Mouse (Mus musculus): ENCODE data around the gene B3galt6.

B3galt6 gene

DNA sequence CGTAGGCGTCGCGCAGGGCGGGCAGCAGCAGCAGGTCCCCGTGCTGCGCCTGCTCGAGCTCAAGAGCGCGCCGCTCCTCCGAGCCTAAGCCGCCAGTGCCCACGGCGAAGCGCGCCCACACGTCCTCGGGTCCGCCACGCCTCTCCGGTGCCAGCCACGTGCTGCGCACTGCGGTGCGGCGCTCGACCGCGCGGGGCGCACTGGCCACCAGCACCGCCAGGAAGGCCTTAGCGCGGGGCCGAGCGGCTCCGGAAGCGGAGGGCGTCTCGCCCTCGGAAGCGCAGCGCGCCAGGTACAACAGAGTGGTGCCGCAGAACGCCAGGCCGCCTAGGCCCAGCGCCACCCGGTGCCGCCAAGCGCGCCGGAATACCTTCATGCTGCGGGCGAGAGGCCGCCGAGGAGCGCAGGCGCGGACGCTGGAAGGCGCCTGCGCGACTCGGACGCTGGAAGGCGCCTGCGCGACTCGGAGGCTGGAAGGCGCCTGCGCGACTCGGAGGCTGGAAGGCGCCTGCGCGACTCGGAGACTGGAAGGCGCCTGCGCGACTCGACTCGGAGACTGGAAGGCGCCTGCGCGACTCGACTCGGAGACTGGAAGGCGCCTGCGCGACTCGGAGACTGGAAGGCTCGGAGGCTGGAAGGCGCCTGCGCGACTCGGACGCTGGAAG lies at the start of gene B3galt6, which contains the start of gene Sdf4:
Gene B3galt6 (minus strand): TSS at position 409 of the 665 bp plus-strand sequence.
Gene Sdf4 (plus strand): TSS at position 632 of the 665 bp plus-strand sequence.
- in situ Hi-C loops (cut with MboI; ENCODE audit: unreplicated experiment in 2 of 2) = no loop called here

DNA sequence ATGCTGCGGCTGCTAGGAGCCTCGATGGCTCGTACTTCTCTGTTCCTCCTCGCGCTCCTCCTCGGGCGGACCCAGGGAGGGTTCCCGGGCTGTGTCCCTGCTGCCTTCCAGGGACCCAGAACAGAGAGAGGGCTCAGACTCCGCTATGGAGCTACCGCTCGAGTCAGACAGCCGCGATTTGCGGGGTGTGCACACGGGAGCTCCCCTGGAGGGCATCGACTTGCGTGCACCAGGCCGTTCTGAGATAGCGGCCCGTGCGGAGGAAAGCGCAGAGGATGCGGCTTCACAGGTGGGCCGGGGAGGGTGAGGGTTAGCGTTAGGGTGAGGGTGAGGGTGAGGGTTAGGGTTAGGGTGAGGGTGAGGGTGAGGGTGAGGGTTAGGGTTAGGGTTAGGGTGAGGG lies 42.5 kb upstream of the B3galt6 start:
- in situ Hi-C loops (cut with MboI; ENCODE audit: unreplicated experiment in 2 of 2) = loop anchor here (5.0 kb wide), 2 partner anchors 37 to 67 kb away; no protein-coding TSS in a partner anchor

DNA sequence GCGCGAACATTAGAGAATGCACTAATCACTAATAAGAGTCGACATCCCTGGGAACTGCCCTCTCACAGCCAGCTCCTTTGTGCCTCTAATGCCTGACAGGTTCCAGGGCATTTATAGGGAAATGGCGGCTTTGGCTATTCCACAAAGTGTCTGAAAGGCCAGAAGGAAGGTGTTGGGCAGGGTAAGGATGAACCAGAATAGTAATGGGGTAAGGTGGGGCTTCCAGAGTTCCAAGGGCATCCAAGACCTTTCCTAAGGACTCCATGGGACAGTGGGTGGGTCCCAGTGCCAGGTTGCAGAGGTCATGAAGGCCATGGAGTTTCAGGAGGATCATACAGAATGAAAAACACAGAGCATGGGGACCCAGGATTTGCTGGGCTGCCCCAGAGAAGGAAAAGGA lies 41.9 kb upstream of the B3galt6 start:
- in situ Hi-C loops (cut with MboI; ENCODE audit: unreplicated experiment in 2 of 2) = loop anchor here (5.0 kb wide), 2 partner anchors 38 to 68 kb away; no protein-coding TSS in a partner anchor

DNA sequence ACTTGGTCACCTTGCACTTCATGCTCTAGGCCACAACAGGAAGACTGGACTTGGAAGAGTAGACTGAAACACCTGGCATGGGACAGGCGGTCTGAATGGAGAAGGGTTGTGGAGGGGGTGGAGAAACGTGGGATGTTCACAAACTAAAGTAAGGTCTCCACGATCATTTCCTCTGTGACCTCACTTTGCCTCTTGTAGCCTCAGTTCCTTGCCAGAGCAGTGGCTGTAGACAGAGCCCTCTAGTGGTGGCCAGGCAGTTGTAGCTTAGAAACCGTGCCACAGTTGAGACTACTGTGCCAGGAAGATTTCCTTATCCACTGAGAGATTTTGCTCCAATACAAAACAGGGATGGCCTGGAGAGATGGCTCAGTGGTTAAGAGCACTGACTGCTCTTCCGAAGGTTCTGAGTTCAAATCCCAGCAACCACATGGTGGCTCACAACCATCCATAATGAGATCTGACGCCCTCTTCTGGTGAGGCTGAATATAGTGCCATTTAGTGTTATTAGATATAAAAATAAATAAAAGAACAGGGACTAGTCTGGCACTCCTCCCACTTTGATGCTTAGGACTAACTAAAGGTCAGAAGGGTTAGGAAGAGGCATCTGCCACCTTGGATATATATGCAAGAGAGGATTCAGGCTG lies 41.1 kb upstream of the B3galt6 start:
- in situ Hi-C loops (cut with MboI; ENCODE audit: unreplicated experiment in 2 of 2) = loop anchor here (5.0 kb wide), 2 partner anchors 39 to 69 kb away; no protein-coding TSS in a partner anchor

DNA sequence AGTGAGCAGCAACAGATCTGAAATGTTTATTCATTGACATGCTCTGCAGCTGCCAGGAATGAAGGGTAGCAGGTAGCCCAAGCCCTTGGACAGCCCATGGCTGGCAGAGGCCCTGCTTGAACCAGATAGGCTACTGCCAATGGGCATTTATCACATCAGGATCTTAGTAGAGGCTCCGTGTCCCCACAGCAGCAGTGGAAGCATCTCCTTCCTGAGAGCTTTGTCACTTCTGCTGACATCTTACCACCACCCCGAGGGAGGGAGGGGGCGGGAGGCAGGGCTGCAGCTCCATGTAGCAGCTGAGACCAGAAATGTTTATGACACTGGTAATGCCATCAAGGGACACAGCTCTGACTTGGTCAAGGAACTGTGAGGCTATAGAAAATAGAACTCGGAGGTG lies 40.4 kb upstream of the B3galt6 start:
- in situ Hi-C loops (cut with MboI; ENCODE audit: unreplicated experiment in 2 of 2) = loop anchor here (5.0 kb wide), 2 partner anchors 39 to 69 kb away; no protein-coding TSS in a partner anchor

DNA sequence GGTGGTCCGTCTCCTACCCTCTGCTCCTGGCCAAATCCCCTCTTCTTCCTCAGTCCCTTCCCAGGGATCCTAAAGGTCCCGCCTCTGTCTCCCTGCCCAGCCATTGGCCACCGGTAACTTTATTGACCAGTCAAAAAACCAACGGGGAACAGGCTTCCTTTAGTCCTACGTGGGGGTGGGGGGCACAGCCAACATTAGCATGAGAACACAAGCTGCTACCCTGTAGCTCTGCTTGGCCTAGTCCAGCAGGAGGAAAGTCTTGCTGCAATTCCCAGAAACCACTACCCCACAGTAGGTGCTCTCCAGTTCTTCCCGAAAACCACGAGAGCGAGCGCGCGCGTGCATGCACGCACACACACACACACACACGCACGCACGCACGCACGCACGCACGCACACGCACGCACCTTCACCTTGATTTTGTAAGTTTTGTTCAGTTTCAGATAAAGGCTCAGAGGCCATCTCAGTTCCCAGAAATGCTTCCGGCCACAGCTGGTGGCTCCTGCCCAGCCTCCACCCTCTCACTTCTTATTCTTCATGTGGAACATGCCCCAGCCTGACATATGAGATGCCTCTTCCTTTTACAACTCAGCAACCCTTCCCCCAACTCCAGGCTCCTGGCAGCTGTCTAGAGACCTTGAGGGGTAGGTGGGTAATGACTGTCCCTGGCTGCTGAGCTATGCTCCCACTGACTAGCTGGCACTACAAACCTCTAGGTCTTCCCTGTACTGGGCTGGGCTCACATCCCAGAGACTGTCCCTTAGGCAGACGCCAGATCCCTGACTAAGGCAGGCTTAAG lies 39.3 kb upstream of the B3galt6 start:
- in situ Hi-C loops (cut with MboI; ENCODE audit: unreplicated experiment in 2 of 2) = loop anchor here (5.0 kb wide), 2 partner anchors 41 to 71 kb away; no protein-coding TSS in a partner anchor

DNA sequence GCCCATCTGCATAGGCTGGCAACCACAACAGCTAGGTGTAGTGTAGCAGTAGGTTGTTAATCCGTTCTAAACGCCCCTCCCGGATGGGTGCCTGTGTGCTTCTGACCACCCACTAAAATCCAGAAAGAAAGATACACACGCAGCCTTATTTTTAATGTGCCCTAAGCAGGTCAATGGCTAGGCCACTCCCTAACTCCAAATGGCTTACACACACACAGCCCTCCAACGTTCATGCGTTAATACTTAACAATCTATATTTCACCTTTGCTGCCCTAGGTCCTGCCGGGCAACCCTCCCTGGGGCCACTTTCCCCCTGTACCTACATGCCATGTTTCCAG lies 38.8 kb upstream of the B3galt6 start:
- in situ Hi-C loops (cut with MboI; ENCODE audit: unreplicated experiment in 2 of 2) = loop anchor here (5.0 kb wide), 2 partner anchors 41 to 71 kb away; no protein-coding TSS in a partner anchor

DNA sequence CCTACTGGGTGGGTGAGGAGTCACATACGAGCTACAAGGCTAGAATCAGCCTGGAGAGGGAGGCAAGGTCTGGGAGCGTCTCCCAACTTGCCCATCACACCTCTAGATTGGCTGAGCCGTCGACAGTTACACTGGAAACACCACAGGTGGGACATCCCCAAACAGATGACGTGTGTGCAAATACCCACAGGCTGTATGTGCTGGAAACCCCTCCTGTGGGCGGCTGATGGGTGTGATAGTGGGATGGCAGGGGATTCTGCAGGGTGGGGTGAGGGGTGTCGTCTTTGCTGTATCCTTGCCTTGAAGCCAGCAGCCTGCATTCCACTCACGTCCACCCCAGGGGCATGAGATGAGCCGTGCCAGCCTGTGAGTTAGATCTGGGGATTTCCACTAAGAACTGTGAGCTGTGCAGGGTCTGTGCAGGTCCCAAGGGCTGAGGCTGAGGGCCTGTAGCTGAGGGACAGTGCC lies 38.2 kb upstream of the B3galt6 start:
- in situ Hi-C loops (cut with MboI; ENCODE audit: unreplicated experiment in 2 of 2) = loop anchor here (5.0 kb wide), 2 partner anchors 42 to 72 kb away; no protein-coding TSS in a partner anchor

DNA sequence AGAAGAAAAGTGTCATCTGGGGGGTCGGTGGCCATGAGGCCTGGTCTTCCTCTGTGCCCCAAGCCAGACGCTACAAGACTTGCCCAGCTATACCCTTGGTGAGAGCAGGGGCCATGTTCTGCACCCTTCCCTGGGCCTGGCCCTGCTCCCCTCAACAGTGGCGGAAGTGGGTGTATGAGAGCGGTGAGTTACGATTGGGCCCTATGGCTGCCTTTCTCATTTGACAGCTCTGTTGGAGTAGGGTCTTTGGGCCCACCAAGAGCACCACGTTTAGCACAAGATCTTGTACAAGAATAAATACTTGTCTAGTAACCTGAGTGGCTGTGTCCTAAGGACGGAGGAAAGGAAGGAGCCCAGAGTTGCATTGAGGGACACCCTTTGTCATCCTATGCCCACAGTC lies 36.1 kb upstream of the B3galt6 start:
- in situ Hi-C loops (cut with MboI; ENCODE audit: unreplicated experiment in 2 of 2) = no loop called here

DNA sequence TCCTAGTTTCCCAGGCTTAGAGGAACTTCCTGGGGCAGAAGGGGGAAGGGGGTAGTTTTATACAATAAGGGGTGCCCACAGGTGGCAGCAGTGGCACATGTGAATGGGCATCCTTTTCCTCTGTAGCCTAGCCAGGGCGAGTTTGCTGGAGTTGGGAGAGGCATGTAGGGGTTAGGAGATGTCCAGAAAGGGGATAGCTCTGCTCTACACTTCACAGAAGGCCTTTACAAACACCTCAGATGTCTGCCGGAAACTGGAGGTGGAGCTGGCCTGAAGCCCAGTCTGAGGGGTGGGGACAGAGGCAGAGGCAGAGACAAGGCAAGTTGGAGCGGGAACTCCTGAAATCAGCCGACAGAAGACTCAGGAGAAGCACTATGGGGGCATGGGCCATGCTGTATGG lies 33.6 kb upstream of the B3galt6 start, which contains the start of gene Tnfrsf18:
Gene Tnfrsf18 (plus strand): TSS at position 152 of the 400 bp plus-strand sequence.
- in situ Hi-C loops (cut with MboI; ENCODE audit: unreplicated experiment in 2 of 2) = no loop called here

DNA sequence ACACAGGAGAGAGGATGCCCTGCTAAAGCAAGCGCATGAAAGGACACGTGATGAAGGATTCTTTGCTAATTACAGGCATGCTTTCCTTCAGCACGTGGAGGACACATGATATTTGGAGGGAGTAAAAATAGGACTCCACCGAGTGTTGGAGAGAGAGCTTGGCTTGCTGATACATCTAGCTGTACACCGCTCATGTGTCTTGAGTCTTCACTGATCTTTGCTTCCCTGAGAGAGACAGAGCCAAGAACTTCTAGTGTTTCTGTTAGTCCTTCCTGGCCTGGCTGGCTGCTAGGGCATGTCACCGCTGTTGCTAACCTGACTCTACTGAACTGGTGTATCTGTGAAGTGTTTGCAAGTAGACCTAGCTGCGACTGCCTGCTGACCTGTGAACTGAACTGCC lies 31.7 kb upstream of the B3galt6 start:
- in situ Hi-C loops (cut with MboI; ENCODE audit: unreplicated experiment in 2 of 2) = no loop called here

DNA sequence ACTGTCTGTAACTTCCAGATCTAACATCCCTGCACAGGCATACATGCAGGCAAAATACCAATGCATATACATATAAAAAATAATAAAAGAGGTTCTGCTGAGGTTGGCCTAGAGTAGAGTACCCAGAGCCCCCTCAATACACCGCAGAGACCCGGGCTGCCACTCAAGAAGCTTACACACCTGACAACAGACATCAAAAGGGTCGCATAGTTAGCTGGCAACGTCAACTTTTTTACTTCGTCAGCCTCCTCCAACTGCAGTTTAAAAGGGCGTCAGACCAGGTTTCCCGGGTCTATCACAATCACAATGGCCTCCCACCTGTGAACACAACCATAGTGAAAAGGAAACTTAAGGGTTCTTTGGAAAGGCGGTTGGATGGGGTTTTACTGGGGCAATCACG lies 31.1 kb upstream of the B3galt6 start:
- in situ Hi-C loops (cut with MboI; ENCODE audit: unreplicated experiment in 2 of 2) = no loop called here

DNA sequence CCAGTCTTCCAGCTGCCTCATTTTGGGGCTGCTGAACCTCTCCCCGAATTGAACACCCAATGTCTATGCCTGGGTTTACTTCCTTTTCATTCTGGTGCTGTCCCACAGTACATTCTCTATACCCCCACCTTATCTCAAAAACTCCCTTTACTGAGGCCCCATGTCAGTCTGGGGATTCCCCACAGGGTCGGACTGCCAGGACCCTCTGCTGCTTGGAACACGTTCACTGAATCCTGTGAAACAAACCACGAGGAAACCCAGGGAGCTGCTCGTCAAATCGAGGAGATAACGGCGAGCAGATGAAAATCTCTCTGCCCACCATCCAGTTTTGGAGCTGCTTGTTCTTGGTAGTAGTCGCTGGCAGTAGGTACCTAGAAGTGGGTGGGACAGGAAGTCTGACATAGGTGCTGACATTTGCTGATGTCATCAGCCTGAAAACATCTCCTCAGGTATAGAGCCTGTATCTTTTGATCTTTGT lies 29.5 kb upstream of the B3galt6 start:
- in situ Hi-C loops (cut with MboI; ENCODE audit: unreplicated experiment in 2 of 2) = no loop called here

DNA sequence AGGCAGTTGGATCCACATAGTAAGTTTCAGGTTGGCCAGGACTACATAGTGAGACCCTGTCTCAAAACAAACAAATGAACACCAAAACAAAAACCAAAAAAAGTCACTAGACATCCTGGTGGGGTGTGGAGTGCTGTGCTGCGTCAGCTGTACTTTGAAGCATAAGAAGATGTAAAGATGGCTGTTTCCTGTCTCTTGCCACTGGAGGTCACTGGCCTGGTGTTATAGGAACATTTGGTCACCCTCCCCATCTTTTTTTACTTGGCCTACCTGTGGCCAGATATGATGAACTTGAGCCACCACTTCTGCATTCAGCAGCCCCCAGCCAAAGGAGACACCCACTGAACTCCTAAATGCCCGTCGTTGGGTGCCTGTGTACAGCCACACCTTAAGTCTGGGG lies 28.9 kb upstream of the B3galt6 start:
- in situ Hi-C loops (cut with MboI; ENCODE audit: unreplicated experiment in 2 of 2) = no loop called here

DNA sequence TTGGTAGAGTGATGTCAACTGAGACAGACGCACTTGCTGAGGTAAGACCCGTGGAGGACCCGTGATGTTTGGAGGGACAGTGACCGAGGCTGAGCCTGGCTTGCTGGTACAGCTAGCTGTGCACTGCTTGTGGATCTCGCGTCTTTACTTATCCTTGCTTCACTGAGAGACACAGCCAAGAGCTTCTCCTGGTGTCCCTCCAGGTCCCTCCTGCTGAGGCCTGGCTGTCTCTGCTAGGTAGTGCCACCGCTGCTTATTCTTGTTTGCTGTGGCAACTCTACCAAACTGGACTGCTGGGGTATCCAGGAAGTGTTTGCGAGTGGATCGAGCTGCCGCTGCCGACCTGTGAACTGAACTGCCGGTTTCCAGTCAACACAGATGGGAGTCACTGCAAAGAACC lies 27.3 kb upstream of the B3galt6 start:
- in situ Hi-C loops (cut with MboI; ENCODE audit: unreplicated experiment in 2 of 2) = no loop called here

DNA sequence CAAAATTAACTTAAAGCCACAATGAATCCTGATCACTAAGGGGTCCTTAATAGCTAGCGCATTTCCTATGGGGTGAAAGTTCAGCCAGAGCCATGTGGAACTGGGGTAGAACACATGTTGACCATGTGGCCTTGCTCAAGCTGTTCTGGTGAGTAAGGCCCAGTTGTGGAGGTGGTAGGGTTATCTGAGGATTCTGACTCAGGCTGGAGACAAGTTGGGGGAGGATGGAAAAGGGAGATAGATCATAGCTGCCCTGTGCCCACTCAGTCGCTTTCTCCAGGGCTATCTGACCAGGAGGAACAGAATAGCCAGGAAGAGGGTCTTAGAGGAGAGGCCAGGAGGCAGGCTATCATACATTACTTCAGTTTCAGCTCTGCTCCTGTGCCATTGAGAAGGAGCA lies 22.0 kb upstream of the B3galt6 start:
- in situ Hi-C loops (cut with MboI; ENCODE audit: unreplicated experiment in 2 of 2) = no loop called here

DNA sequence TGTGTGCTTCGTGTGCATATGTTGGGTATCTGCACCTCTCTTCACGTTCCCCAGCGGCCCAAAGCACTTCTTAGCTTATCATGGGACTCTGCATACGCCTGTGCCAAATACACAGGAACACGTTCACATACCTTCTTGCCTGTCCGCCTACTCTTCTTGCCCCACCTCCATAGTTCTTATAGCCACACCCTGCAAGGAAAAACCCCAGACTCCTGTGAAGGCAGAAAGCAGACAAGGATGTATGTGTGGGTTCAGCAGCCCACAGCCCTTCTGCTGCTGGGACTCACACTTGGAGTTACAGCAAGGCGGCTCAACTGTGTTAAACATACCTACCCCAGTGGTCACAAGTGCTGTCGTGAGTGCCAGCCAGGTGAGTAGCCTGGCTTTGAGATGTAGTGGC lies 21.2 kb upstream of the B3galt6 start, which contains the start of gene Tnfrsf4:
Gene Tnfrsf4 (plus strand): TSS at position 207 of the 400 bp plus-strand sequence.
- in situ Hi-C loops (cut with MboI; ENCODE audit: unreplicated experiment in 2 of 2) = no loop called here

DNA sequence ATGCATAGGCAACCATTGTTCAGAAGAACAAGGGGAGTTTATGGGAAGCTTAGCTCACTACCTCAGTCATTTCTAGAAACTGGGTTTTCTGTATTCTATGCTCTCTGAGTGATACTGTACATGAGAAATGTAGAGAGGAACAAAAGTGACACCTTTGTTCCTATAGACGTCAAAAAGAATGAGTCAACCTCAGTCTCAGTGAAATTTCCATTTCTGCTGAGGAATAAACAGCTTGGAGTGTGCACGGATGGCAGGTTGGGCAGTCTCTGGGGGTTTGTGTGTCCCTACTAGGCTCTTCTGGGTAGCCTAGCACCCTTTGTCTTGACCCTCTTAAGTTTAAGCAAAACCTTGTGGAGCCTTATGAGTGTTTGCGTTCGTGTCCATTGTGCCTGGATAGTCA lies 15.9 kb upstream of the B3galt6 start:
- in situ Hi-C loops (cut with MboI; ENCODE audit: unreplicated experiment in 2 of 2) = no loop called here

DNA sequence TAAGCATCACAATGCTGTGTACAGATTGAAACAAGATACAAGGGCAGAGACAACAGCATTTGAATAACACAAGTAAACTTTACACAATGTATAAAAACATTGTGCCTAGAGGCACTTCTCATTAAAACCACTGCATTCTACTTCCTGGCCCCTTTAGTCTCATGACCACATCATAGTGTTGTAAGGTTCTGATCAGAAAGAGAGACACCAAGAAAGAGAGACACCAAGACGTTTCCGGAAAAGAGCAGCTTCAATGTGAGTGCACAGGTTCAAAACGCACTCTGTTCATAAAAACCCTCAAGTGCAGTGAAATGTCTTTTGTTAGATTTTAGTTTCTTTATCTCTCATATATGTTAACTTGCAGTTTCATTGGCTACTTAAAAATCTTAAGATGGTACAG lies 11.7 kb upstream of the B3galt6 start:
- in situ Hi-C loops (cut with MboI; ENCODE audit: unreplicated experiment in 2 of 2) = no loop called here

DNA sequence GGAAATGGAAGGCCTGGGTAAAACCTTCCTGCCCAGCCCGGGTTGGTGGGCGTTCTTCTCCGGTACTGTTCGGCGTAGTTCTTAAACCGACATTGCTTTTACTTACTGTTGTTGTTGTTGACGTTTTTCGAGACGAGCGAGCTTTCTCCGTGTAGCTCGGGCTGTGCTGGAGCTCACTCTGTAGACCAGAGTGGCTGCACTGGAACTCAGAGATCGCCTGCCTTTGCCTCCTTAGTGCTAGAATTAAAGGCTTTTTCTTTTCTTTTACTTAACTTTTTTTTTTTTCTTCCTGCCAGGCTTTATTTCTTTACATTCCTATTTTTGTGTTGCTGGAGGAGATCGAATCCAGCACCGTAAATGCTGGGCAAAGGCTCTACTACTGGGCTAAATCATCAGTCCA lies 1.2 kb upstream of the B3galt6 start:
- in situ Hi-C loops (cut with MboI; ENCODE audit: unreplicated experiment in 2 of 2) = no loop called here
